Mouse (Mus musculus) ES-Bruce4 (cell line): ENCODE measurements at regions not wholly inside any gene's neighbourhood (a gene's known extent, or its start where the extent isn't known, plus 50 kb on each side); places are given as distances from the start of the nearest gene placed in this dataset.

ENCODE experiments used
- H3K27ac ChIP-seq: 2 replicates; pipeline ENCODE4 v1.5.1; 2012; ENCODE audit warnings: low read length, inconsistent platforms; ENCODE audit not compliant: insufficient read depth
- H3K27me3 ChIP-seq: 2 replicates; pipeline ENCODE4 v1.6.1; 2012; ENCODE audit warnings: mild to moderate bottlenecking, low read length, inconsistent platforms; ENCODE audit not compliant: control insufficient read depth, poor library complexity, insufficient read depth, severe bottlenecking
- H3K36me3 ChIP-seq: 2 replicates; pipeline ENCODE4 v1.6.1; 2012; ENCODE audit warnings: inconsistent platforms, mild to moderate bottlenecking, low read length, moderate library complexity; ENCODE audit not compliant: control insufficient read depth, poor library complexity, insufficient read depth, severe bottlenecking
- H3K4me1 ChIP-seq: one replicate; pipeline ENCODE4 v1.8.1; 2011; ENCODE audit warnings: low read length; ENCODE audit not compliant: control insufficient read depth, insufficient read depth
- H3K4me3 ChIP-seq: 2 replicates; pipeline ENCODE4 v1.5.1; 2011; ENCODE audit warnings: low read depth, mild to moderate bottlenecking, low read length
- H3K9ac ChIP-seq: 2 replicates; pipeline ENCODE4 v1.6.1; 2012; ENCODE audit warnings: low read depth, mild to moderate bottlenecking, inconsistent platforms; ENCODE audit not compliant: poor library complexity, severe bottlenecking
- H3K9me3 ChIP-seq: replicated peaks from 2 replicates; pipeline ENCODE4 v1.6.1; 2012; ENCODE audit warnings: mild to moderate bottlenecking, low read length, inconsistent platforms; ENCODE audit not compliant: control insufficient read depth, poor library complexity, insufficient read depth, severe bottlenecking
- CTCF ChIP-seq: IDR thresholded peaks from one replicate; pipeline ENCODE4 v1.8.1; 2011; ENCODE audit warnings: low read depth, low read length
- EP300 ChIP-seq: IDR thresholded peaks from 2 replicates; pipeline ENCODE4 v1.6.1; 2011; ENCODE audit warnings: low read depth, low read length; ENCODE audit not compliant: insufficient read depth
- POLR2A ChIP-seq: IDR thresholded peaks from one replicate; pipeline ENCODE4 v1.8.1; 2011; ENCODE audit warnings: low read length; ENCODE audit not compliant: insufficient read depth

DNA sequence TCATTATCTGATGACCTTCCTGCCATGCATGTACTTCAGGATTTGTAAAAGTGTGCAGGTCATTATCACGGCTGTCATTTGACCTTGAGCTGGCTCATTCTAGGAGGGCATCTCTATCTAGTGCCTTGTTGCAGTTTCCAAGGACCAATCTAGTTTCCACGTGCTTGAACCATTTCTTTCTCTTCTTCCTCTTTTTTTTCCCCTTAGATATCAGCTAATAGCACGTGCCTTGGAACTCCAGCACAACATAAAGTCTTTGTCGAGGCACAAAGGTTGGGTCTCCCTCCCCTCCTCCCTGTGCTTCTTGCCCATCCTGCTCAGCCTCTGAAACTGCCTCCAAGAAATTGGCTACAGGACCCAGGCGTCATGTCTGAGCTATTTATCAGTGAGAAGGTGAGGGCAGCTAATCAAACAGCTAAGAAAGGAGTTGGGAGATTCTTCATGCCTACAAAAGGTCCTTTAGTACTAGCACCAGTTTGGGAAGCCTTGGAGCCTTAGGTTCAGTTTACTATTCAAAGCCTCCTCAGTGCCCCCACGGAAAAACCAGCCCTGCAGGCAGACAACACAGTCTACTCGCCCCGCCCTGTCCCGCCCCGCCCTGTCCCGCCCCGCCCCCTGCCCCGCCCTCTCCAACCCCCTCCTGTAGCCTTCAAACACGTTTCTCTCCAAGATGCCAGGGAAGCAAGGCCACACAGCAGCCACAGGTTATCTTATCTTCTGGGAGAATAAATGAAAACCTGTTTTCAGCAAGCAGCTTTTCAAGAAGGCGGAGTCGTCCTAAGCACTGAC, 80.5 kb upstream of the Tapt1 start:
- Histone ChIP-seq H3K4me1 (peaks cover 3% of the 10 kb centered on the region), H3K9ac (no peak overlapping the region), H3K36me3 (no peaks in the 10 kb centered on the region), H3K4me3 (peak overlapping the region; percentile 49; the same call in 1 of the 2 replicates), H3K9me3 (no peaks in the 10 kb centered on the region), H3K27ac (no peak overlapping the region), H3K27me3 (no peaks in the 10 kb centered on the region)
- TF ChIP-seq CTCF (no peak), EP300 (no peak), POLR2A (no peak)

DNA sequence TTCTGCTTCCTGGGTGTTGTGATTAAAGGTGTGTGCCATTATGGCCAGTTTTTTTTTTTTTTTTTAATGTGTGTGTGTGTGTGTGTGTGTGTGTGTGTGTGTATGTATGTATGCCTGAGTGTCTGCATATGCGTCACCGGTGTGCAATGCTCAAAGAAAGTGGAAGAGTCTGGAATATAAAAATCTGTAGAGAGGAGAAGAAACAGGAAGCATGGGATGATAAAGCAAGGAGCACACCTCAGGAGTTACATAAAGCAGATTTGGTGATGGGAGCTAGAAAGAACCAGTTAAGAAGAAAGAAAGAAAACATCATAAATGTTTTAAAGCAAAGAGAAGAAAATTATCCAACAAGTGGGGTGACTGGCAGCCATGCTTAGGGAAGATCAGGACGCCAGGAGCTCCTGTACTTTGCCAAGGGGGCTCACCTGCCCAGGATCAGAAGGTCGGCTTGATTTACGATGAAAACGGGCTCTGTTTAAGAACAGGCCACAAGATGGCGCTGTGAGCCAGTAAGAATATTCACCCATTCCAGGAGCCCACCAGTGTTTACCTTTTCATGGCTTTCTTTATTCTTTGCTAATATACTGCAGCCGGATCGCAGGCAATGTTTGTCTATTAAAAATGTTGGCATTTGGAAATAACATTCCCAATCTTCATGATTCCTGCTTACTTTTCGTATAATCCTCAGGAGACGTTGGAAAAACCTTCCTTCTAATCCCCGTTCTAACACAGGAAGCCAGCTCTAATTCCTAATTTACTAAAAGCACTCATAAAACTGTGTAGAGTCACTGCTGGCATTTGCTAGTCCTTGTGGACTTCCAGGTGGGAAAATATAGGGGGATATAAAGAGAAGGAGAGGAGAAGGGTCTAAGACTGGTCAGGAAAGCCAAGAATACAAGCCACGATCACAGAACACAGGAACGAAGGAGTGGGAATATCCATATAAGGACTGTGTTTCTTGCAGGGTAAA, 77.7 kb upstream of the Tapt1 start:
- no peaks in the 10 kb centered on the region for H3K27me3 ChIP-seq
- no peaks in the 10 kb centered on the region for H3K36me3 ChIP-seq
- H3K4me1 ChIP-seq: peaks cover 3% of the 10 kb centered on the region
- no peak overlapping the region for H3K27ac ChIP-seq
- H3K9ac ChIP-seq: no peak overlapping the region
- no peaks in the 10 kb centered on the region for H3K9me3 ChIP-seq
- TF ChIP-seq POLR2A (no peak), CTCF (peak; percentile 55)
- H3K4me3 ChIP-seq: no peak overlapping the region

DNA sequence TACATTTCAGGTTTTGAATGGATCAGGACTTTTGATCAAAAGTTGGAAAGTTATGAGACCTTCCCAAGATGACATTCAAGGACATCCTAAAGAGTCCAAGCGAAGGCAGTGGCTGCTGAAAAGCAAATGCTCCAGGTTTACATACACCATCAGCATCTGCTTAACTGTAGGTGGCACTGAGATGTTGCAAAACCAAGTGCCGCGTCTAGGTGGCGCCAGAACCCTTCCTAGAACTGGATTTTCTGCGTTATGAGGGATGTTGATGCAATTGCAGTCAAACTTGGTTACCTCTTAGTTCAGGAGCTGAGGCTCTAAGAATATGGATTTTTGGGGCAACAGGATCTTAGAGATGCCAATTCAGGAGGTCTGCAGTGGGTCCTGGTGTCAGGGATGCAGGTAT, 58.0 kb upstream of the Tapt1 start:
- Histone ChIP-seq H3K4me3 (no peak overlapping the region), H3K36me3 (no peaks in the 10 kb centered on the region), H3K9me3 (no peaks in the 10 kb centered on the region), H3K9ac (no peak overlapping the region), H3K4me1 (no peaks in the 10 kb centered on the region), H3K27me3 (no peaks in the 10 kb centered on the region; the same call in 1 of the 2 replicates), H3K27ac (no peak overlapping the region)
- TF ChIP-seq POLR2A (no peak), CTCF (peak; percentile 87)
